Mouse (Mus musculus): Measurements from ENCODE around the gene St3gal4. TPM values are rescaled to one million over a fixed set of nuclear protein-coding genes. Genes with fewer than 3 reads are reported as not detected.

St3gal4 gene
- polyA plus RNA-seq (2012; rRNA removed): 3.9 and 14.4 TPM in 2 replicates

DNA sequence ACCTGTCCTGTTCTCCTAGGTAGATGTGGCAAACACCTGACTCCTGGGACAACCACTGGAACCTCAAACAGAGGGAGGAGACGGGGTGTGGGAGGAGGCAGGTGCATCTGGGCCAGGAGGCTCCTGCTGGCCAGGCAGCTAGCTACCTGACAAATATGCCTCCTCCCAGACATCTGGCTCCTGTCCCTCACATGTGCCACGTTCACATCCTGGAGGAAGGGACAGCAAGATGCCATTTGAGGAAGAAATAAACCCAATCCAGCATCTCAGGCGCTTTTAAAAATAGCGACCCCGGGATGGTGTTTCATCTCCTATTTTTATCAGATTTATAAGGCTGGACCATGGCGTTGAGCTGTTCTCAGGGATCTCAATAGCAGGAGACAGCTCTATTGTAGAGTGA lies at the start of gene St3gal4:
Gene St3gal4 (minus strand): TSS at position 101 of the 400 bp plus-strand sequence.

Other genes starting within 250 kb of the St3gal4 start
- 10.3 and 14.7 TPM in 2 replicates for gene Dcps, start 56.8 kb upstream of the St3gal4 start, polyA plus RNA-seq (2012; rRNA removed)
- gene Srpr, start 80.9 kb upstream of the St3gal4 start, polyA plus RNA-seq (2012; rRNA removed): 17.3 and 18.4 TPM in 2 replicates
- 10.5 and 12.8 TPM in 2 replicates for gene Tirap, start 81.0 kb upstream of the St3gal4 start, polyA plus RNA-seq (2012; rRNA removed)
- gene Foxred1, start 91.8 kb upstream of the St3gal4 start, polyA plus RNA-seq (2012; rRNA removed): 6.0 and 6.2 TPM in 2 replicates
- 4.5 and 5.7 TPM in 2 replicates for gene Fam118b, start 148.5 kb upstream of the St3gal4 start, polyA plus RNA-seq (2012; rRNA removed)
- 3.5 and 3.7 TPM in 2 replicates for gene Rpusd4, start 148.6 kb upstream of the St3gal4 start, polyA plus RNA-seq (2012; rRNA removed)